ENCODE assay signal across 8 mouse cellular contexts in genomic region chr10:128093496-128094294, GRCm38 (mm10). TPM values are rescaled to one million over a fixed set of nuclear protein-coding genes. Genes with fewer than 3 reads are reported as not detected.
DNase-seq lines count a peak whose midpoint lies in the region; ATAC-seq and TF ChIP-seq lines count a peak whose summit lies in the region.

No protein-coding gene starts in this region.

- peak; percentile 57 for DNase-seq in 416B (ENCODE audit: low read depth)
- DNase-seq in CH12.LX (ENCODE audit: extremely low read depth), result no peak
- DNase-seq in cerebellum, postnatal 36 days, result peak; percentile 41 to 52
- DNase-seq in heart, postnatal 4 days, result peak; percentile 41
- peak; percentile 28 for DNase-seq in midbrain, postnatal 0 days (ENCODE audit: low spot score)
- peak; percentile 23 to 26 for DNase-seq in thymus, postnatal 10 days (ENCODE audit: low spot score in 2 of 2)
- DNase-seq in left cerebral cortex, adult 9 months (ENCODE audit: low spot score in 2 of 2), result no peak

- H3K9ac ChIP-seq in CH12.LX (ENCODE audit: insufficient read depth, low read depth), result peak overlapping the region; percentile 87
- H3K9ac ChIP-seq in limb, embryonic 15.5 days, result peak overlapping the region; percentile 74
- peak overlapping the region; percentile 80 for H3K9ac ChIP-seq in midbrain, postnatal 0 days (replicated peaks; ENCODE audit: low read length, poor library complexity, severe bottlenecking)

- peak overlapping the region; percentile 69 to 86 (median 78) for H3K4me3 ChIP-seq in CH12.LX (replicated peaks in 1 of 3; ENCODE audit: low read depth in 2 of 3, low read length in 2 of 3, poor library complexity in 1 of 3)
- H3K4me3 ChIP-seq in limb, embryonic 15.5 days, result peak overlapping the region; percentile 85
- peak overlapping the region; percentile 83 for H3K4me3 ChIP-seq in midbrain, postnatal 0 days (ENCODE audit: low read depth, low read length)

- H3K9me3 ChIP-seq in CH12.LX (replicated peaks; ENCODE audit: low read length), result no peaks in the 10 kb centered on the region
- H3K9me3 ChIP-seq in limb, embryonic 15.5 days, result no peaks in the 10 kb centered on the region
- no peaks in the 10 kb centered on the region for H3K9me3 ChIP-seq in midbrain, postnatal 0 days (ENCODE audit: low read length)

- 23% methylated on average over 13 of the region's 13 CpGs for WGBS in limb, embryonic 15.5 days
- 27% methylated on average over 13 of the region's 13 CpGs for WGBS in midbrain, postnatal 0 days

- peak overlapping the region; percentile 63 for H3K4me2 ChIP-seq in CH12.LX (ENCODE audit: insufficient read depth, low read depth, poor library complexity, severe bottlenecking)
- peak overlapping the region; percentile 85 for H3K4me2 ChIP-seq in limb, embryonic 15.5 days
- H3K4me2 ChIP-seq in midbrain, postnatal 0 days (ENCODE audit: low read depth, low read length, poor library complexity, severe bottlenecking), result peak overlapping the region; percentile 95

- H3K36me3 ChIP-seq in CH12.LX (replicated peaks in 1 of 2; ENCODE audit: control insufficient read depth in 1 of 2, insufficient read depth in 1 of 2, low read length in 1 of 2), result peaks cover 14 to 17% of the 10 kb centered on the region in 2 experiments
- peaks cover 22% of the 10 kb centered on the region for H3K36me3 ChIP-seq in limb, embryonic 15.5 days
- peaks cover 16% of the 10 kb centered on the region for H3K36me3 ChIP-seq in midbrain, postnatal 0 days (ENCODE audit: insufficient read depth, low read length)

- peaks cover 21% of the 10 kb centered on the region for H3K79me2 ChIP-seq in CH12.LX (replicated peaks; ENCODE audit: control insufficient read depth, extremely low read depth, insufficient read depth, poor library complexity, severe bottlenecking)

- TF ChIP-seq CTCF in CH12.LX (conservative IDR thresholded peaks at IDR 0.05 in 1 of 2, IDR thresholded peaks at IDR 0.05 in 1 of 2; ENCODE audit: low read depth in 2 of 2, low read length in 2 of 2), result no peak
- TF ChIP-seq CTCF in midbrain, postnatal 0 days (IDR thresholded peaks at IDR 0.05), result no peak

- no peak for TF ChIP-seq POLR2A in CH12.LX (IDR thresholded peaks at IDR 0.05; ENCODE audit: low read depth, low read length)

- no peaks in the 10 kb centered on the region for H3K27me3 ChIP-seq in CH12.LX (replicated peaks)
- no peaks in the 10 kb centered on the region for H3K27me3 ChIP-seq in limb, embryonic 15.5 days
- H3K27me3 ChIP-seq in midbrain, postnatal 0 days (ENCODE audit: insufficient read depth, low read length), result no peaks in the 10 kb centered on the region

- peak overlapping the region; percentile 63 for H3K27ac ChIP-seq in CH12.LX (ENCODE audit: insufficient read depth, low read depth)
- peak overlapping the region; percentile 91 for H3K27ac ChIP-seq in limb, embryonic 15.5 days
- H3K27ac ChIP-seq in midbrain, postnatal 0 days (ENCODE audit: low read depth, low read length), result peak overlapping the region; percentile 80

- H3K4me1 ChIP-seq in CH12.LX (ENCODE audit: control insufficient read depth in 1 of 2, insufficient read depth in 2 of 2), result peaks cover 4 to 56% of the 10 kb centered on the region in 2 experiments; a peak in 3 of 4 replicates
- peaks cover 53% of the 10 kb centered on the region for H3K4me1 ChIP-seq in limb, embryonic 15.5 days
- H3K4me1 ChIP-seq in midbrain, postnatal 0 days (ENCODE audit: insufficient read depth, low read length), result peaks cover 22% of the 10 kb centered on the region

- no peak for ATAC-seq in limb, embryonic 15.5 days (ENCODE audit: insufficient number of reproducible peaks, low FRiP score, low TSS enrichment, low read depth)
- no peak for ATAC-seq in midbrain, postnatal 0 days (ENCODE audit: low FRiP score)

- dilution Hi-C loops in CH12.LX (cut with MboI; ENCODE audit: extremely low pct_ligation_motif_present, extremely low pct_unique_long_range_greater_than_20kb, low sequenced_read_pairs), result no loop called here

- in situ Hi-C loops in CH12.LX (cut with MboI; ENCODE audit: low pct_ligation_motif_present, low pct_unique_long_range_greater_than_20kb, low sequenced_read_pairs), result loop anchor here (5.0 to 10.0 kb wide), 2 partner anchors 51 to 99 kb away; partner anchors contain the start of gene Gls2

- no peak for TF ChIP-seq RAD21 in CH12.LX (IDR thresholded peaks at IDR 0.05; ENCODE audit: low read depth, low read length)

- TF ChIP-seq EP300 in CH12.LX (IDR thresholded peaks at IDR 0.05; ENCODE audit: low read length), result no peak

TF ChIP-seq in CH12.LX, 34 proteins besides CTCF, POLR2A, EP300 and RAD21:
- TF ChIP-seq CHD1 (IDR thresholded peaks at IDR 0.05; ENCODE audit: low read depth, low read length) (0 out of 2 replicates have a peak, but pooled peaks have one; percentile 3), MYC (IDR thresholded peaks at IDR 0.05; ENCODE audit: low read depth, low read length) (no peak)
TF ChIP-seq in CH12.LX: peak in this region for 1.

RNA-seq across cellular contexts. Expression of gene Baz2a, which starts 2.3 kb away (rescaled TPM):
- total RNA-seq in CH12.LX (2012; rRNA removed) (11.8 and 12.8 TPM in 2 replicates), CH12.LX (2014; rRNA removed) (4.5 and 5.4 TPM in 2 replicates)
- 29.5 and 34.0 TPM in 2 replicates for polyA plus RNA-seq in CH12.LX (2012; ENCODE audit: insufficient read length, low read depth)
- 10 to 100 TPM; 28.0 to 30.0 TPM for total RNA-seq in heart, postnatal 4 days (2021)
- polyA plus RNA-seq in limb, embryonic 15.5 days (2015; fragmentation: Nextera tagmentation; extraction: Ambion mirVana), result 10.4 TPM in 2 replicates
- total RNA-seq in midbrain, postnatal 0 days (2014; rRNA removed), result 14.0 and 17.3 TPM in 2 replicates
- polyA plus RNA-seq in midbrain, postnatal 0 days (2015; fragmentation: Nextera tagmentation; extraction: Ambion mirVana), result 8.0 and 9.3 TPM in 2 replicates

RNA-seq across cellular contexts. Expression of gene Atp5b, which starts 10.6 kb away (rescaled TPM):
- total RNA-seq in CH12.LX (2012; rRNA removed) (1,695 and 1,781 TPM in 2 replicates), CH12.LX (2014; rRNA removed) (1,737 and 1,775 TPM in 2 replicates)
- 1,504 and 1,607 TPM in 2 replicates for polyA plus RNA-seq in CH12.LX (2012; ENCODE audit: insufficient read length, low read depth)
- total RNA-seq in heart, postnatal 4 days (2021), result 1,000 to 10,000 TPM; 6,416 to 6,613 TPM
- 1,886 and 2,113 TPM in 2 replicates for polyA plus RNA-seq in limb, embryonic 15.5 days (2015; fragmentation: Nextera tagmentation; extraction: Ambion mirVana)
- total RNA-seq in midbrain, postnatal 0 days (2014; rRNA removed), result 4,011 and 6,126 TPM in 2 replicates
- 2,103 and 2,155 TPM in 2 replicates for polyA plus RNA-seq in midbrain, postnatal 0 days (2015; fragmentation: Nextera tagmentation; extraction: Ambion mirVana)

RNA-seq across cellular contexts. Expression of gene Ptges3, which starts 34.9 kb away (rescaled TPM):
- 124 and 176 TPM in 2 replicates for total RNA-seq in CH12.LX (2012; rRNA removed)
- total RNA-seq in CH12.LX (2014; rRNA removed), result 196 and 210 TPM in 2 replicates
- polyA plus RNA-seq in CH12.LX (2012; ENCODE audit: insufficient read length, low read depth), result 247 and 274 TPM in 2 replicates
- 100 to 1,000 TPM; 125 to 132 TPM for total RNA-seq in heart, postnatal 4 days (2021)
- 402 and 459 TPM in 2 replicates for polyA plus RNA-seq in limb, embryonic 15.5 days (2015; fragmentation: Nextera tagmentation; extraction: Ambion mirVana)
- total RNA-seq in midbrain, postnatal 0 days (2014; rRNA removed), result 109 and 117 TPM in 2 replicates
- polyA plus RNA-seq in midbrain, postnatal 0 days (2015; fragmentation: Nextera tagmentation; extraction: Ambion mirVana), result 390 and 433 TPM in 2 replicates

RNA-seq across cellular contexts. Expression of gene Naca, which starts 58.3 kb away (rescaled TPM):
- 1,257 and 1,396 TPM in 2 replicates for total RNA-seq in CH12.LX (2012; rRNA removed)
- total RNA-seq in CH12.LX (2014; rRNA removed), result 1,670 and 1,798 TPM in 2 replicates
- 1,330 and 1,397 TPM in 2 replicates for polyA plus RNA-seq in CH12.LX (2012; ENCODE audit: insufficient read length, low read depth)
- total RNA-seq in heart, postnatal 4 days (2021), result 100 to 1,000 TPM; 738 to 766 TPM
- polyA plus RNA-seq in limb, embryonic 15.5 days (2015; fragmentation: Nextera tagmentation; extraction: Ambion mirVana), result 697 and 704 TPM in 2 replicates
- 415 and 452 TPM in 2 replicates for total RNA-seq in midbrain, postnatal 0 days (2014; rRNA removed)
- 443 and 454 TPM in 2 replicates for polyA plus RNA-seq in midbrain, postnatal 0 days (2015; fragmentation: Nextera tagmentation; extraction: Ambion mirVana)

Comparison
In these comparisons a context has a peak if more than half of its experiments do, and no peak if none do; other contexts are left out.
1. DNase-seq: peak in 416B (single experiment), cerebellum, postnatal 36 days (2 of 2), heart, postnatal 4 days (single experiment), midbrain, postnatal 0 days (single experiment) and thymus, postnatal 10 days (2 of 2); none in CH12.LX (single experiment) and left cerebral cortex, adult 9 months (0 of 2).
2. Peak in every context shown above with its lines, with median percentiles within 50 percentile points of each other: H3K27ac ChIP-seq, H3K4me2 ChIP-seq, H3K4me3 ChIP-seq and H3K9ac ChIP-seq.